Mouse (Mus musculus) ES-E14 (cell line): ENCODE results near the gene Ryr1. TPM values are rescaled to one million over a fixed set of nuclear protein-coding genes. Genes with fewer than 3 reads are reported as not detected.
"Not testable (repeated sequence)": the region's sequence is repeated elsewhere in the genome, so short reads cannot be mapped to it uniquely, and the experiment has no call there.

Experiments
- DNase-seq: peaks from one replicate; pipeline ENCODE4 v3.0.0-alpha.2; 2013; ENCODE audit warnings: low read depth, low spot score
- H3K27ac ChIP-seq: 2 replicates; pipeline ENCODE4 v1.5.1; 2012; ENCODE audit warnings: low read depth, mild to moderate bottlenecking, low read length, moderate library complexity, mixed read lengths; ENCODE audit not compliant: poor library complexity, insufficient read depth, severe bottlenecking
- H3K36me3 ChIP-seq: 2 replicates; pipeline ENCODE4 v1.6.1; 2012; ENCODE audit warnings: mild to moderate bottlenecking, low read length, moderate library complexity, mixed read lengths; ENCODE audit not compliant: control insufficient read depth, poor library complexity, insufficient read depth, severe bottlenecking
- H3K4me1 ChIP-seq, 2 experiments: fragments of 150-350 bp in 1 of 2; sonication (generic) in 1 of 2; 2 replicates each; pipeline ENCODE4 v1.6.1; 2012; ENCODE audit warnings: low read length in 2 of 2, mild to moderate bottlenecking in 1 of 2, mixed read lengths in 1 of 2; ENCODE audit not compliant: control insufficient read depth in 2 of 2, insufficient read depth in 2 of 2, poor library complexity in 1 of 2
- H3K4me3 ChIP-seq, 2 experiments: fragments of 150-350 bp in 1 of 2; sonication (generic) in 1 of 2; 2 replicates each; pipeline ENCODE4 v1.5.1; 2012; ENCODE audit warnings: low read length in 2 of 2, low read depth in 1 of 2, mild to moderate bottlenecking in 1 of 2, mixed read lengths in 1 of 2; ENCODE audit not compliant: insufficient read depth in 1 of 2, poor library complexity in 1 of 2, severe bottlenecking in 1 of 2
- H3K9ac ChIP-seq: 2 replicates; pipeline ENCODE4 v1.6.1; 2012; ENCODE audit warnings: low read depth, mild to moderate bottlenecking, low read length, mixed read lengths; ENCODE audit not compliant: poor library complexity, insufficient read depth, severe bottlenecking
- H3K9me3 ChIP-seq: fragments of 150-350 bp; sonication (generic); 2 replicates; pipeline ENCODE4 v1.6.1; 2012; ENCODE audit warnings: low read depth, mild to moderate bottlenecking, low read length; ENCODE audit not compliant: control insufficient read depth, insufficient read depth
- CHD2 ChIP-seq: IDR thresholded peaks from 2 replicates; pipeline ENCODE4 v1.6.1; 2014; ENCODE audit warnings: mild to moderate bottlenecking, low read depth, low read length, inconsistent platforms
- HCFC1 ChIP-seq: IDR thresholded peaks from 2 replicates; pipeline ENCODE4 v1.6.1; 2012; ENCODE audit warnings: low read length, inconsistent platforms, borderline replicate concordance; ENCODE audit not compliant: insufficient read depth
- MAFK ChIP-seq: IDR thresholded peaks from 2 replicates; pipeline ENCODE4 v1.6.1; 2014; ENCODE audit warnings: mild to moderate bottlenecking, low read depth, low read length, inconsistent platforms; ENCODE audit not compliant: insufficient read depth
- ZC3H11A ChIP-seq: IDR thresholded peaks from 2 replicates; pipeline ENCODE4 v1.6.1; 2012; ENCODE audit warnings: low read depth, mild to moderate bottlenecking, inconsistent platforms, low read length, borderline replicate concordance
- ZNF384 ChIP-seq: IDR thresholded peaks from 2 replicates; pipeline ENCODE4 v1.6.1; 2012; ENCODE audit warnings: low read depth, low read length, inconsistent platforms
- in situ Hi-C, 2 experiments: fragments of 600-800 bp; cut with MboI; formaldehyde crosslinking; loops; one replicate each; pipeline ENCODE4 v1.15.1; 2025; ENCODE audit warnings: low sequenced_read_pairs in 2 of 2, inconsistent platforms in 1 of 2; ENCODE audit not compliant: unreplicated experiment in 2 of 2
- total RNA-seq: library from RNA; depleted of rRNA; stranded (reverse); fragments of 300-350 nt; gene quantifications from 2 replicates; pipeline ENCODE4 v1.2.3, GENCODE M21; 2012

The Ryr1 gene
- total RNA-seq, 1 experiment, result 5.1 TPM

DNA sequence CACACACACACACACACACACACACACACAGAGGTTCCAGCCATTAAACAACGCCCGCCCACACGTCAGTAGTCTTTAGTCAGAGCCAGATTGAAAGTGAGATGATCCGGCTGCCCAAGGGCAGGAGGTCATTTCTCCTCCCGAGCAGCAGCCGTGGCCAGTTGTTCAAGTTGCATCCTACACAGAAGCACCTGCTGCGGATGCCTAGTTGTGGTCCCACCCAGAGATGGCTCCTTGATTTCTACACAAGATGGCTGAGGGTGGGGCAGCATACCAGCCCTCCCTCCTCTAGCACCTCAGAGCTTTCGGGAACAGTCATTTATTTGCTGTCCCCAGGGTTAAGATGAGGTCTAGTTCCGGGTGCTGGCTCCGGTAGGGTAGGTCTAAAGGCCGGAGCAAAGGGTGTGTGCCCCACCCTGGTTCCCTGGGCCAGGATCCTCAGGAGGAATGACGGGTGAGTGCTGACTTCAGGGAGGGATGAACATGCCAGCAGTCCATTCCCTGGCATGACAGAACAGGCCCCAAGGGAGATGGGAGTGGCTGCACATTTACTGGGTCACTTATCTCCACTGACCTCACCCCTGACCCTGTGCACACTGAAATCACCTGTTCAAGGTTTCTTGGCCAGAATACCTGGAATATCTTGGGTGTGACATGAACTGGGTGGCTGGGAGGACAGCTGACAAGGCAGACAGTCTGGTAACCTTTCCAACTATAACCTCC is 155.1 kb downstream of the Ryr1 start:
- Histone ChIP-seq H3K9ac (peak overlapping the region; percentile 52; the same call in 1 of the 2 replicates), H3K4me1 (peaks cover 21 to 34% of the 10 kb centered on the region in 2 experiments), H3K27ac (peak overlapping the region; percentile 87), H3K9me3 (no peaks in the 10 kb centered on the region), H3K36me3 (peaks cover 41% of the 10 kb centered on the region), H3K4me3 (0 out of 4 replicates have a peak overlapping the region, but pooled peaks of 1 of the 2 experiments have one; percentile 10)
- in situ Hi-C loops, result no loop called here
- DNase-seq, result peak; percentile 53
- TF ChIP-seq MAFK, result no peak
- TF ChIP-seq ZC3H11A, result no peak
- TF ChIP-seq ZNF384, result no peak
- no peak for TF ChIP-seq HCFC1
- no peak for TF ChIP-seq CHD2

DNA sequence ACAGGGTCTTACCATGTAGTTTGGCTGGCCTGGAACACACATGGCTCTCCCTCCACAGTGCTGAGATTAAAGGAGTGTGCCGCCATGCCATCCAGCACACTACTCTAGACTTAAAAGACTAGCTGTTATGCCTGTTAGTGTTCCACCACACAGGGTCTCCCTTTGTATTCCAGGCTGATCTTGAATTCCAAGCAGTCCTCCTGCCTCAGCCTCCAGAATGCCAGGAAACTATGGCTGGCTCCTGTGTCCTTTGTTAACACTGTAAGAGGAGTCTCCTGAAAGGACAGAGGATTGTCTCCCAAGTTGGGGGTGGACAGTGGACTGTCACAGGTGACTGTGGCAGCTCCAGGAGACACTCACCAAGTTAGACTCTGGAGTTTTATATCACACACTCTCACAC is 155.7 kb downstream of the Ryr1 start:
- Histone ChIP-seq H3K9ac (peak overlapping the region; percentile 28; the same call in 1 of the 2 replicates), H3K9me3 (no peaks in the 10 kb centered on the region), H3K27ac (peak overlapping the region; percentile 87), H3K36me3 (peaks cover 36% of the 10 kb centered on the region), H3K4me3 (no peak overlapping the region), H3K4me1 (peaks cover 21 to 37% of the 10 kb centered on the region in 2 experiments)
- TF ChIP-seq HCFC1 (no peak), ZC3H11A (no peak), ZNF384 (no peak), MAFK (no peak), CHD2 (no peak)
- DNase-seq, result no peak
- in situ Hi-C loops, result no loop called here

DNA sequence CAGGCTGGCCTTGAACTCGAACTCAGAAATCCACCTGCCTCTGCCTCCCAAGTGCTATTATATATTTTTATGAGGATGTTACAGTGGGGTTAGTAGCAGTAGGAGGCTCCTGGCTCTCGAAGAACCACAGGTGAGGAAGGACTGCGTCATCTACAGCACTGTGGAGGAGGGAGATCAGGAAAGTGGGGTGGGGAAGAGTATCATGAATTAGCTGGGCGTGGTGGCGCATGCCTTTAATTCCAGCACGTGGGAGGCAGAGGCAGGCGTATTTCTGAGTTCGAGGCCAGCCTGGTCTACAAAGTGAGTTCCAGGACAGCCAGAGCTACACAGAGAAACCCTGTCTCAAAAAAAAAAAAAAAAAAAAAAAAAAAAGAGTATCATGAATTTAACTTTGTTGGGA is 156.9 kb downstream of the Ryr1 start:
- H3K4me3 ChIP-seq, H3K9me3 ChIP-seq, DNase-seq, H3K9ac ChIP-seq, in situ Hi-C loops: not testable (repeated sequence)
- Histone ChIP-seq H3K27ac (peak overlapping the region; percentile 87; the same call in 1 of the 2 replicates), H3K36me3 (peaks cover 24% of the 10 kb centered on the region), H3K4me1 (peaks cover 22 to 39% of the 10 kb centered on the region in 2 experiments)

DNA sequence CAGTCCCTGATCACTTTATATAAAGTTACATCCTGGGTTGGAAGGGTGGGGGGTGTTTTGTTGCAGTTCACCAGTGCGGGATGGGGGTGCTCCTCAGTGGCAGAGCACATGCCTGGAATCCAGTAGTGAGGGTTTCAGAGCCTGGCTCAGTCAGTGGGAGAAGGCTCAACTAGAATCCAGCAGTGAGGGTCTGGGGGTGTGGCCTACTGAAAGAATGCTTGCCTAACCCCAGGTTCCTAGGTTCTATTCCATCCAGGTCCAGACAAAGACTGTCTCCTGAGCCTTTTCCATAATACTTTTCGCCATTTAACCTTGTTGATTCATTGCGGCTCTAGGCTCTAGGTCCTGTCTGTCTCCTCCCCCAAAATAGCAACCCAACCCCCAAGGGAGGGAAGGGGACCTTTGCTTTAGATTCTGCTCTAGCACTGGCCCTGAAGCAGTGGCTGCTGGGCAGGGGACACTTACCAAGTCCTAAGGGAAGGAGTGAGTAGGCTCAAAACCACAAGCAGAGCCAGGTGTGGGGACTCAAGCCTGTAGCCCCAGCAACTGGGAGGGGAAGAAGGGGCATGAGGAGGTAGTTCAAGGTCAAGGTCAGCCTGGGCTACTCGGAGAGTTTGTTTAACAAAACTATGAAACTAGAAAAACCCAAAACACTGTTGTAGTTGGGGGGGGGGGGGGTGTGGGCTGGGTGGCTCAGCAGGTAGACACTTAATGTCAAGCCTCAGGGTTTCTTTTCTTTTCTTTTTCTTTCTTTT is 158.1 kb downstream of the Ryr1 start:
- Histone ChIP-seq H3K9ac (peak overlapping the region; percentile 71), H3K36me3 (peaks cover 18% of the 10 kb centered on the region), H3K4me1 (peaks cover 26 to 36% of the 10 kb centered on the region in 2 experiments), H3K9me3 (no peaks in the 10 kb centered on the region), H3K4me3 (peak overlapping the region in 1 of 2 experiments; percentile 37; a peak in 2 of 4 replicates), H3K27ac (peak overlapping the region; percentile 99)
- TF ChIP-seq ZC3H11A (no peak), CHD2 (no peak), ZNF384 (no peak), MAFK (no peak), HCFC1 (no peak)
- in situ Hi-C loops, result no loop called here
- no peak for DNase-seq
